Mouse (Mus musculus) liver, adult 2 months (tissue): ENCODE results near the gene Ercc6l2.

Experiments used
- CTCF ChIP-seq: fragments of 200-500 bp; IDR thresholded peaks from 2 replicates; pipeline ENCODE4 v1.5.1; 2011; ENCODE audit warnings: low read depth, low read length, control low read depth
- POLR2A ChIP-seq: fragments of 200-500 bp; IDR thresholded peaks from 2 replicates; pipeline ENCODE4 v1.6.1; 2011; ENCODE audit warnings: low read length, control low read depth; ENCODE audit not compliant: insufficient read depth; ENCODE audit errors: extremely low read depth

GRCm38 (mm10) chr13:63850308-63851011, 35.4 kb downstream of the Ercc6l2 start:
- no peak for TF ChIP-seq CTCF
- no peak for TF ChIP-seq POLR2A
